In the genomic region with DNA sequence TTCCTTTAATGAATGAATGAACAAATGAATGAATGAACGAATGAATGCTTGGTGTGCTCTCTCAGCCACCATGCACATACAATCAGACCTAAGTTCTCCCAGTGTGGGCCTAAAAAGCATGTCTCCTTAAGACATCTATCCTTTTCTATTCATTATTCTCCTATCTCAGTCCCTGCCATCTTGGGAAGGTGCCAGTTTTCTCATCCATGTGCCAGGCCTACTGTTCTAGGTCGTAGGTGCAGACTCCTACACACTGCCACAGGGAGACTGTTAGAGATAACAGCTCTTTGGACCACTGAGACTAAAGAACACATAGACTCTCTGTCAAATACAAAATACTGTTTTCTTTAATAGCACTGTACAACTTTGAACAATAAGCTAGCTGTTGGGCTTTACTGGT, we compare ENCODE assay signal across 17 mouse cellular contexts.
"Had no signal": no experiment of that assay in that cellular context is flagged by ENCODE, and none has a peak within 500 bp of the region (broad histone marks: within the 10 kb centered on the region; RNA-seq: fewer than 3 reads in every experiment).

No protein-coding gene starts in this region.

- ATAC-seq: hindbrain, postnatal 0 days; intestine, embryonic 16.5 days; liver, postnatal 0 days had no signal

- DNase-seq: gastrocnemius, postnatal 14 days; gastrocnemius, postnatal 36 days; heart, adult 2 months; heart, postnatal 14 days; heart, postnatal 36 days; kidney, adult 11 months; kidney, adult 2 months; kidney, adult 9 months; kidney, postnatal 14 days; kidney, postnatal 36 days; layer of hippocampus, adult 9-11 months; layer of hippocampus, postnatal 36 days; liver; liver, embryonic 13.5 days; liver, postnatal 0 days had no signal
